ENCODE assay signal across 9 mouse cellular contexts in the genomic region with DNA sequence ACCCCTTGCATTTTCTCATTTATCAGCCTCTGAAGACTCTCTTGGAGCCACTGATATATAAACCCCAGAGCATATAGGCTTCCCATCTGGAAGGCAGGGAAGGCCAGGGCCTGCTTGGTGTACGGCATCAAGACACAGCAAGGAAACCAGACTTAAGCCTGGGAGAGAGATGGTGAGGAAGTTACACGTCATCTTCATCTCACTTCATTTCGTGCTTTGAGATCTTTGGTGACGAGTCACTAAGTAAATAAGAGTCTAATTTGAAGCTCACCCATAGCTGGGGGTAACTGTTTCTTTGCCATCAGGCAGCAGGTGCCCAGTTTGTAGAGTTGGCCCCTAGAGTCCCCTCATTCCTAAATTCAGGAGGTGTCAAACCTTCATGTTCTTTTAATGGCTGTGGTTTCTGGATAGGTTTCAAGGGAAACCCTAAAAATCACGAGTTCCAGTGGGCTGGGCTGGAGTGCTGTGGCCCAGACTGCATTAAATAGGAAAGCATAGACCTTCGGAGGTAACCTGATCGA.
DNase-seq lines count a peak whose midpoint lies in the region; ATAC-seq lines count a peak whose summit lies in the region.
"Had no signal": no experiment of that assay in that cellular context is flagged by ENCODE, and none has a peak within 500 bp of the region (broad histone marks: within the 10 kb centered on the region; RNA-seq: fewer than 3 reads in every experiment).

No protein-coding gene starts in this region.

- H3K27me3 ChIP-seq in lung, embryonic 15.5 days, result no peaks in the 10 kb centered on the region
- peaks cover 70% of the 10 kb centered on the region for H3K27me3 ChIP-seq in forebrain, embryonic 12.5 days
- H3K27me3 ChIP-seq in limb, embryonic 11.5 days (ENCODE audit: control insufficient read depth, insufficient read depth, low read length), result no peaks in the 10 kb centered on the region
- no peaks in the 10 kb centered on the region for H3K27me3 ChIP-seq in stomach, embryonic 15.5 days (replicated peaks)

- H3K36me3 ChIP-seq in lung, embryonic 15.5 days, result no peaks in the 10 kb centered on the region
- H3K36me3 ChIP-seq in forebrain, embryonic 12.5 days (replicated peaks), result no peaks in the 10 kb centered on the region
- H3K36me3 ChIP-seq in limb, embryonic 11.5 days (ENCODE audit: control insufficient read depth, insufficient read depth, low read length), result no peaks in the 10 kb centered on the region
- no peaks in the 10 kb centered on the region for H3K36me3 ChIP-seq in stomach, embryonic 15.5 days

- peak overlapping the region; percentile 83 for H3K4me3 ChIP-seq in lung, embryonic 15.5 days
- peak overlapping the region; percentile 71 for H3K4me3 ChIP-seq in forebrain, embryonic 12.5 days (replicated peaks)
- peak overlapping the region; percentile 55; the same call in 1 of the 2 replicates for H3K4me3 ChIP-seq in limb, embryonic 11.5 days (ENCODE audit: low read depth, low read length)
- peak overlapping the region; percentile 76 for H3K4me3 ChIP-seq in stomach, embryonic 15.5 days (replicated peaks)
- H3K4me3 ChIP-seq: left cerebral cortex, adult 2 months had no signal

- no peak for DNase-seq in lung, postnatal 4 days
- DNase-seq in limb, embryonic 11.5 days (ENCODE audit: low spot score), result no peak
- DNase-seq in thymus, adult 18-20 months, result no peak
- DNase-seq in frontal cortex, postnatal 10 days (ENCODE audit: low spot score in 2 of 2), result no peak
- no peak for DNase-seq in cerebellum, postnatal 25 days

- ATAC-seq in lung, embryonic 15.5 days (ENCODE audit: borderline replicate concordance, extremely low read depth, low FRiP score, low TSS enrichment), result no peak
- ATAC-seq in forebrain, embryonic 12.5 days (ENCODE audit: low FRiP score), result no peak
- no peak for ATAC-seq in limb, embryonic 11.5 days (ENCODE audit: insufficient number of reproducible peaks, low FRiP score, low TSS enrichment, low read depth)
- no peak for ATAC-seq in stomach, embryonic 15.5 days (ENCODE audit: insufficient read depth, low FRiP score, low read depth)

- H3K4me1 ChIP-seq in lung, embryonic 15.5 days, result peaks cover 91% of the 10 kb centered on the region
- H3K4me1 ChIP-seq in forebrain, embryonic 12.5 days, result peaks cover 87% of the 10 kb centered on the region
- H3K4me1 ChIP-seq in limb, embryonic 11.5 days (ENCODE audit: control insufficient read depth, insufficient read depth, low read length), result peaks cover 61% of the 10 kb centered on the region
- peaks cover 64% of the 10 kb centered on the region for H3K4me1 ChIP-seq in stomach, embryonic 15.5 days

- H3K27ac ChIP-seq in lung, embryonic 15.5 days, result peak overlapping the region; percentile 98
- H3K27ac ChIP-seq in forebrain, embryonic 12.5 days, result 0 out of 2 replicates have a peak overlapping the region, but pooled peaks have one; percentile 9
- peak overlapping the region; percentile 2 for H3K27ac ChIP-seq in limb, embryonic 11.5 days (replicated peaks; ENCODE audit: low read depth, low read length)
- peak overlapping the region; percentile 94; the same call in 1 of the 2 replicates for H3K27ac ChIP-seq in stomach, embryonic 15.5 days
- H3K27ac ChIP-seq: left cerebral cortex, adult 2 months had no signal

- peak overlapping the region; percentile 96 for H3K4me2 ChIP-seq in lung, embryonic 15.5 days
- peak overlapping the region; percentile 96 for H3K4me2 ChIP-seq in forebrain, embryonic 12.5 days
- peak overlapping the region; percentile 64 for H3K4me2 ChIP-seq in limb, embryonic 11.5 days (ENCODE audit: low read depth, severe bottlenecking)
- H3K4me2 ChIP-seq in stomach, embryonic 15.5 days, result peak overlapping the region; percentile 89

- H3K9ac ChIP-seq in lung, embryonic 15.5 days, result 0 out of 2 replicates have a peak overlapping the region, but pooled peaks have one; percentile 93
- peak overlapping the region; percentile 85 for H3K9ac ChIP-seq in forebrain, embryonic 12.5 days
- peak overlapping the region; percentile 3; the same call in 1 of the 2 replicates for H3K9ac ChIP-seq in limb, embryonic 11.5 days (ENCODE audit: low read length)
- no peak overlapping the region for H3K9ac ChIP-seq in stomach, embryonic 15.5 days

- H3K9me3 ChIP-seq in lung, embryonic 15.5 days, result no peaks in the 10 kb centered on the region
- no peaks in the 10 kb centered on the region for H3K9me3 ChIP-seq in forebrain, embryonic 12.5 days
- H3K9me3 ChIP-seq in limb, embryonic 11.5 days (ENCODE audit: control insufficient read depth, low read length), result no peaks in the 10 kb centered on the region
- no peaks in the 10 kb centered on the region for H3K9me3 ChIP-seq in stomach, embryonic 15.5 days

- WGBS in lung, embryonic 15.5 days, result 30% methylated on average over 7 of the region's 7 CpGs
- 44% methylated on average over 7 of the region's 7 CpGs for WGBS in forebrain, embryonic 12.5 days
- 28% methylated on average over 7 of the region's 7 CpGs for WGBS in limb, embryonic 11.5 days
- 31% methylated on average over 7 of the region's 7 CpGs for WGBS in stomach, embryonic 15.5 days

Comparison
In these comparisons a context has a peak if more than half of its experiments do, and no peak if none do; other contexts are left out.
1. H3K27ac ChIP-seq: peak in every context shown above with its lines; median percentile 98 in lung, embryonic 15.5 days; 94 in stomach, embryonic 15.5 days; 9 in forebrain, embryonic 12.5 days; 2 in limb, embryonic 11.5 days.